Mouse (Mus musculus) embryonic facial prominence, embryonic 14.5 days (tissue): ENCODE measurements at regions not wholly inside any gene's neighbourhood (a gene's known extent, or its start where the extent isn't known, plus 50 kb on each side); places are given as distances from the start of the nearest gene placed in this dataset.

ENCODE experiments used
- ATAC-seq: fragments of 200-750 bp; cut with Nextera tagmentation; 2 replicates; pipeline ENCODE4 v1.8.0; 2017; ENCODE audit warnings: low read depth, moderate number of reproducible peaks, moderate TSS enrichment
- DNase-seq: peaks from one replicate; pipeline ENCODE4 v3.0.0-alpha.2; 2015; ENCODE audit warnings: low spot score
- H3K27ac ChIP-seq: fragments of 300-500 bp; sonication (generic); replicated peaks from 2 replicates; pipeline ENCODE4 v1.5.1; 2014; ENCODE audit warnings: low read depth, mild to moderate bottlenecking, low read length, moderate library complexity
- H3K27me3 ChIP-seq: fragments of 300-500 bp; sonication (generic); replicated peaks from 2 replicates; pipeline ENCODE4 v1.6.1; 2014; ENCODE audit warnings: low read length; ENCODE audit not compliant: control insufficient read depth, insufficient read depth
- H3K36me3 ChIP-seq: fragments of 300-500 bp; sonication (generic); 2 replicates; pipeline ENCODE4 v1.6.1; 2014; ENCODE audit warnings: low read length, mixed read lengths; ENCODE audit not compliant: control insufficient read depth, insufficient read depth
- H3K4me1 ChIP-seq: fragments of 300-500 bp; sonication (generic); 2 replicates; pipeline ENCODE4 v1.6.1; 2014; ENCODE audit warnings: antibody characterized with exemption, low read length; ENCODE audit not compliant: control insufficient read depth, insufficient read depth
- H3K4me2 ChIP-seq: fragments of 300-500 bp; sonication (generic); 2 replicates; pipeline ENCODE4 v1.6.1; 2014; ENCODE audit warnings: low read depth, mild to moderate bottlenecking, low read length, moderate library complexity, mixed read lengths
- H3K4me3 ChIP-seq: fragments of 300-500 bp; sonication (generic); 2 replicates; pipeline ENCODE4 v1.5.1; 2014; ENCODE audit warnings: low read depth, mild to moderate bottlenecking, low read length
- H3K9ac ChIP-seq: fragments of 300-500 bp; sonication (generic); 2 replicates; pipeline ENCODE4 v1.6.1; 2014; ENCODE audit warnings: low read depth, mild to moderate bottlenecking, low read length, moderate library complexity, mixed read lengths
- H3K9me3 ChIP-seq: fragments of 300-500 bp; sonication (generic); 2 replicates; pipeline ENCODE4 v1.6.1; 2016; ENCODE audit warnings: low read length; ENCODE audit not compliant: control insufficient read depth
- WGBS: fragments of 180-500 bp; shearing (Covaris S2); extraction: QIAGEN DNeasy Blood & Tissue Kit; methylation state at CpG from one replicate; pipeline ENCODE4 v1.1.7; 2014; 5-methylcytosine and 5-hydroxymethylcytosine counted together

GRCm38 (mm10) chr4:25453127-25453806 lies 171.6 kb upstream of the Ufl1 start:
- no peaks in the 10 kb centered on the region for H3K4me1 ChIP-seq
- H3K36me3 ChIP-seq = no peaks in the 10 kb centered on the region
- no peak overlapping the region for H3K4me3 ChIP-seq
- H3K9ac ChIP-seq = no peak overlapping the region
- WGBS = 75% methylated on average over 6 of the region's 6 CpGs
- no peaks in the 10 kb centered on the region for H3K9me3 ChIP-seq
- DNase-seq (no peak), ATAC-seq (no peak)
- no peak overlapping the region for H3K4me2 ChIP-seq
- no peaks in the 10 kb centered on the region for H3K27me3 ChIP-seq
- H3K27ac ChIP-seq = no peak overlapping the region

- no peak for ATAC-seq
- H3K9ac ChIP-seq = no peak overlapping the region
- no peak overlapping the region for H3K4me2 ChIP-seq
- WGBS = 73% methylated on average over 6 of the region's 6 CpGs
- H3K4me1 ChIP-seq = no peaks in the 10 kb centered on the region
- H3K36me3 ChIP-seq = no peaks in the 10 kb centered on the region
- no peak overlapping the region for H3K27ac ChIP-seq
- no peak overlapping the region for H3K4me3 ChIP-seq
- no peak for DNase-seq
- H3K27me3 ChIP-seq = no peaks in the 10 kb centered on the region
- H3K9me3 ChIP-seq = no peaks in the 10 kb centered on the region
These were observed 170.2 kb upstream of the Ufl1 start for GRCm38 (mm10) chr4:25451865-25452264.

GRCm38 (mm10) chr4:25432203-25432602 lies 150.6 kb upstream of the Ufl1 start:
- Histone ChIP-seq H3K27ac (no peak overlapping the region), H3K4me1 (no peaks in the 10 kb centered on the region), H3K27me3 (no peaks in the 10 kb centered on the region), H3K4me3 (no peak overlapping the region), H3K36me3 (no peaks in the 10 kb centered on the region), H3K9ac (no peak overlapping the region), H3K9me3 (no peaks in the 10 kb centered on the region), H3K4me2 (no peak overlapping the region)
- ATAC-seq (no peak), DNase-seq (no peak)
- 88% methylated on average over 8 of the region's 8 CpGs for WGBS

GRCm38 (mm10) chr4:25416330-25416729 lies 134.7 kb upstream of the Ufl1 start:
- WGBS = 78% methylated on average over 2 of the region's 2 CpGs
- H3K9me3 ChIP-seq = no peaks in the 10 kb centered on the region
- H3K4me2 ChIP-seq = no peak overlapping the region
- no peak overlapping the region for H3K9ac ChIP-seq
- H3K4me3 ChIP-seq = no peak overlapping the region
- no peaks in the 10 kb centered on the region for H3K4me1 ChIP-seq
- no peaks in the 10 kb centered on the region for H3K36me3 ChIP-seq
- H3K27me3 ChIP-seq = no peaks in the 10 kb centered on the region
- no peak overlapping the region for H3K27ac ChIP-seq
- no peak for ATAC-seq
- no peak for DNase-seq

GRCm38 (mm10) chr4:25410440-25410839 lies 128.8 kb upstream of the Ufl1 start:
- Histone ChIP-seq H3K27ac (peak overlapping the region; percentile 58), H3K9me3 (no peaks in the 10 kb centered on the region), H3K4me3 (no peak overlapping the region), H3K27me3 (no peaks in the 10 kb centered on the region), H3K4me1 (peaks cover 7% of the 10 kb centered on the region; the same call in 1 of the 2 replicates), H3K9ac (no peak overlapping the region), H3K4me2 (no peak overlapping the region), H3K36me3 (no peaks in the 10 kb centered on the region)
- DNase-seq = no peak
- WGBS = 40% methylated on average over 4 of the region's 4 CpGs
- no peak for ATAC-seq

GRCm38 (mm10) chr4:25408696-25409448 lies 127.3 kb upstream of the Ufl1 start:
- 13% methylated on average over 3 of the region's 3 CpGs for WGBS
- DNase-seq (peak; percentile 94), ATAC-seq (peak; percentile 94)

GRCm38 (mm10) chr4:25407842-25408241 lies 126.2 kb upstream of the Ufl1 start:
- DNase-seq (no peak), ATAC-seq (no peak)
- WGBS = 70% methylated on average over 4 of the region's 4 CpGs

More at GRCm38 (mm10) chr4:25408696-25409448, 127.3 kb upstream of the Ufl1 start:
- no peak overlapping the region for H3K4me3 ChIP-seq
- H3K4me1 ChIP-seq = peaks cover 7% of the 10 kb centered on the region; the same call in 1 of the 2 replicates
- H3K9ac ChIP-seq = no peak overlapping the region
- peak overlapping the region; percentile 56 for H3K27ac ChIP-seq
- H3K9me3 ChIP-seq = no peaks in the 10 kb centered on the region
- no peaks in the 10 kb centered on the region for H3K36me3 ChIP-seq
- no peaks in the 10 kb centered on the region for H3K27me3 ChIP-seq
- no peak overlapping the region for H3K4me2 ChIP-seq

GRCm38 (mm10) chr4:25389542-25389941 lies 107.9 kb upstream of the Ufl1 start:
- 68% methylated on average over 5 of the region's 5 CpGs for WGBS
- no peak for ATAC-seq
- H3K4me3 ChIP-seq = no peak overlapping the region

More at GRCm38 (mm10) chr4:25407842-25408241, 126.2 kb upstream of the Ufl1 start:
- H3K4me3 ChIP-seq = no peak overlapping the region
- no peaks in the 10 kb centered on the region for H3K27me3 ChIP-seq
- H3K4me2 ChIP-seq = no peak overlapping the region
- no peaks in the 10 kb centered on the region for H3K9me3 ChIP-seq
- H3K4me1 ChIP-seq = peaks cover 7% of the 10 kb centered on the region; the same call in 1 of the 2 replicates
- no peaks in the 10 kb centered on the region for H3K36me3 ChIP-seq
- H3K27ac ChIP-seq = no peak overlapping the region; the same call in 1 of the 2 replicates
- H3K9ac ChIP-seq = no peak overlapping the region

More at GRCm38 (mm10) chr4:25389542-25389941, 107.9 kb upstream of the Ufl1 start:
- Histone ChIP-seq H3K9ac (no peak overlapping the region), H3K4me2 (no peak overlapping the region), H3K27ac (no peak overlapping the region), H3K9me3 (no peaks in the 10 kb centered on the region), H3K4me1 (no peaks in the 10 kb centered on the region), H3K27me3 (no peaks in the 10 kb centered on the region), H3K36me3 (no peaks in the 10 kb centered on the region)
- DNase-seq = no peak
